Mouse (Mus musculus) spleen, adult 10 weeks (tissue): ENCODE measurements around the gene Faap20. TPM values are rescaled to one million over a fixed set of nuclear protein-coding genes. Genes with fewer than 3 reads are reported as not detected.

ENCODE experiments used
- polyA plus RNA-seq: library from polyadenylated mRNA; stranded (reverse); fragments of 350-450 nt; fragmentation: Illumina TruSeq; extraction: RNeasy Lipid Tissue Mini Kit (QIAGEN cat#74804); gene quantifications from one replicate; pipeline ENCODE4 v1.2.3, GENCODE M21; 2015; ENCODE audit warnings: low replicate concordance; ENCODE audit not compliant: insufficient read depth

Gene Faap20
- polyA plus RNA-seq, result 26.3 TPM

GRCm38 (mm10) chr4:155249648-155250351 lies at the start of gene Faap20:
Faap20 (plus strand) TSS chr4:155249802.

GRCm38 (mm10) chr4:155222552-155222840 lies 27.1 kb upstream of the Faap20 start, which contains the start of gene Ski:
Ski (minus strand) TSS chr4:155222592.

Other genes starting within 250 kb of the Faap20 start
- gene Plch2, start 193.0 kb upstream of the Faap20 start, polyA plus RNA-seq, result not detected
- 6.9 TPM for gene Pex10, start 182.8 kb upstream of the Faap20 start, polyA plus RNA-seq
- gene Rer1, start 163.4 kb upstream of the Faap20 start, polyA plus RNA-seq, result 127 TPM
- gene Morn1, start 163.2 kb upstream of the Faap20 start, polyA plus RNA-seq, result 1.4 TPM
- gene Ski, start 27.2 kb upstream of the Faap20 start, polyA plus RNA-seq, result 31.9 TPM
- 2.2 TPM for gene Prkcz, start 111.6 kb downstream of the Faap20 start, polyA plus RNA-seq
- gene Gabrd, start 148.3 kb downstream of the Faap20 start, polyA plus RNA-seq, result 0.12 TPM
- 1.6 TPM for gene Cfap74, start 159.4 kb downstream of the Faap20 start, polyA plus RNA-seq
- gene Tmem52, start 219.3 kb downstream of the Faap20 start, polyA plus RNA-seq, result not detected
- 295 TPM for gene Gnb1, start 241.6 kb downstream of the Faap20 start, polyA plus RNA-seq